Mouse (Mus musculus) G1E (cell line): Measurements from ENCODE around the gene Nfam1.

Source experiments
- CTCF ChIP-seq: IDR thresholded peaks from 2 replicates; pipeline ENCODE4 v1.5.1; 2012; ENCODE audit warnings: low read depth, low read length, inconsistent platforms, mixed read lengths
- GATA1 ChIP-seq: IDR thresholded peaks from 2 replicates; pipeline ENCODE4 v1.6.1; 2012; ENCODE audit warnings: borderline replicate concordance, low read length, inconsistent platforms, mixed read lengths
- POLR2AphosphoS5 ChIP-seq: IDR thresholded peaks from 2 replicates; pipeline ENCODE4 v1.6.1; 2012; ENCODE audit warnings: low read depth, low read length, inconsistent platforms; ENCODE audit not compliant: insufficient replicate concordance
- TAL1 ChIP-seq: conservative IDR thresholded peaks from 2 replicates; pipeline ENCODE4 v1.6.1; 2012; ENCODE audit warnings: low read depth, low read length, inconsistent platforms, mixed read lengths

DNA sequence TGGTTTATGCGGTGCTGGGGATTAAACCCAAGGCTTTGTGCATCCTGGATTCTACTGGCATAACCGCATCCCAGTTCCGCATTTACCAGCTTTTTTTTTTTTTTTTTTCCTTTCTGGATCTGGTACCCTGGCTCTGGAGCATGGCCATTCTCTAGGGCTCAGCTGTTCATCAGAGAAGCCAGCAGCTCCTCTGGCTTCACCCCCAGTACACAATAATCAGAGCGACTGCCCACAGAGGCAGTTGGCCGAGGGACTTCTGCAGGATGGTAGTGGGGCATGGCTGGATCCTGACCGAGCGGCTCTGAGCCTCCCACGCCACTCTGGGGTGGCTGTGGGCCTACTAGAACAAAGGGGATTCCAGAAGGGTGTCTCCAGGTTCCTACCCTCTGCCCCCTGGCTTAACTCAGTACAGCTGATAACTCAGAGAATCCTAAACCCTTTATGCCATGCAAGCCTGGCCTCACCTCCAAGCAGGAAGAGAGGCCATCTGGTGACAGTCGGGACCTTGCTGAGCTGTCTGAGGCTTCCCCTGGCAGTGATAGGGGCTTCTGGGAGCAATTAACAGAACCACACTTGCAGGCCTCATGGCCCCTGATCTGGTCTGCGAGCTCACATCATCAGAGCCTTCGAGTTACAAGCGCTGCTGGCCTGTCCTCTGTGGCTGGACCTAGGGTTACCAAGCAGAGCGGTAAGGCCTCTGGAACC is 40.9 kb downstream of the Nfam1 start:
- TF ChIP-seq CTCF (no peak), TAL1 (no peak), GATA1 (no peak), POLR2AphosphoS5 (no peak)
